Mouse (Mus musculus) liver, embryonic 13.5 days (tissue): ENCODE data around the gene Sez6. TPM values are rescaled to one million over a fixed set of nuclear protein-coding genes. Genes with fewer than 3 reads are reported as not detected.

Source experiments
- ATAC-seq: fragments of 200-750 bp; cut with Nextera tagmentation; 2 replicates; pipeline ENCODE4 v1.8.0; 2017; ENCODE audit warnings: low read depth, mild to moderate bottlenecking, moderate number of reproducible peaks, moderate library complexity
- DNase-seq: peaks from one replicate; pipeline ENCODE4 v3.0.0; 2022
- H3K27ac ChIP-seq: fragments of 300-500 bp; sonication (generic); 2 replicates; pipeline ENCODE4 v1.5.1; 2015; ENCODE audit warnings: moderate library complexity, mild to moderate bottlenecking, inconsistent platforms
- H3K27me3 ChIP-seq: fragments of 300-500 bp; sonication (generic); 2 replicates; pipeline ENCODE4 v1.6.1; 2015; ENCODE audit warnings: mild to moderate bottlenecking, inconsistent platforms
- H3K36me3 ChIP-seq: fragments of 300-500 bp; sonication (generic); 2 replicates; pipeline ENCODE4 v1.6.1; 2015; ENCODE audit warnings: mild to moderate bottlenecking, inconsistent platforms
- H3K4me1 ChIP-seq: fragments of 300-500 bp; sonication (generic); replicated peaks from 2 replicates; pipeline ENCODE4 v1.6.1; 2015; ENCODE audit warnings: inconsistent platforms
- H3K4me2 ChIP-seq: fragments of 300-500 bp; sonication (generic); 2 replicates; pipeline ENCODE4 v1.6.1; 2015; ENCODE audit warnings: inconsistent platforms, mild to moderate bottlenecking, moderate library complexity
- H3K4me3 ChIP-seq: fragments of 300-500 bp; sonication (generic); replicated peaks from 2 replicates; pipeline ENCODE4 v1.5.1; 2015; ENCODE audit warnings: mild to moderate bottlenecking, inconsistent platforms
- H3K9ac ChIP-seq: fragments of 300-500 bp; sonication (generic); 2 replicates; pipeline ENCODE4 v1.6.1; 2015; ENCODE audit warnings: mild to moderate bottlenecking, inconsistent platforms
- H3K9me3 ChIP-seq: fragments of 300-500 bp; sonication (generic); replicated peaks from 2 replicates; pipeline ENCODE4 v1.6.1; 2016; ENCODE audit warnings: inconsistent platforms
- WGBS: fragments of 180-500 bp; shearing (Covaris S2); methylation state at CpG from one replicate; pipeline ENCODE4 v1.1.7; 2015; ENCODE audit not compliant: insufficient replicate concordance; 5-methylcytosine and 5-hydroxymethylcytosine counted together
- polyA plus RNA-seq: library from polyadenylated mRNA; unstranded; fragments of >200 nt; fragmentation: Nextera tagmentation; extraction: Ambion mirVana; gene quantifications from 2 replicates; pipeline ENCODE4 v1.2.1, GENCODE M21; 2015

Sez6 gene
- polyA plus RNA-seq = 0.03 and 0.20 TPM in 2 replicates

DNA sequence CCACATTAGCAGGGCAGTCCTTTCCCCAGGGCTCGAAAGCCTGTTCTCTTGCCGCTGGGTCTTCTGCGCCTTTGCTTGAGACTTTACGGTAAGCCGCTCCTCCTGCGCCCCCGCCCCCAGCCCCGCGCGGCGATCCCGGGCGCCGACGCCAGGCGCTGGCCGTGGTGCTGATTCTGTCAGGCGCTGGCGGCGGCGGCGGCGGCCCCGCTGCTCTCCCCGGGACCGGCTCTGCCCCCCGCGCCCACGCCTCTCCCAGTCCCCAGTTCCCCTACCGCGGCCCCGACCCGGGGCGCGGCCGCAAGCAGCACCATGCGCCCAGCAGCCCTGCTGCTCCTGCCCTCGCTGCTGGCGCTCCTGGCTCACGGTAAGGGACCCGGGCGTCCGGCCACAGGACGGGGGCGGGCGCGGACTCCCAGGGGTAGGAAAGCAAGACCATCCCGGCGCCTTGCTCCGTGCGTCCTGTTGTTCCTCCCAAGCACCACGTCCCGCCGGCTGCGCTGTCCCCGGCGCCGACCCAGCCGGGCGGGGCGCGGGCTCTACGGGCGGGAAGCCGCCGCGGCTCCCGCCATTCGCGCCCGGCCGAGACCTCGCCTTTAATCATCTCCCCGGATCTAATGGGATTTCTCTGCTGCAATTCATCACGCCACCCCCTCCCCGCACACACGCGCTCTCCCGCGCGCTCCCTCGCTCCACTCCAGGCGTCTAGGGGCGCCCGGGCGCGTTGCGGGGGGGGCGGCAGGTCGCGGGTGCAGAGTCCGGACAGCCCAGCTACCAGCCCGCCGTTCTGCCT, at the start of gene Sez6:
Sez6 (plus strand) TSS at position 50 of the 790 bp plus-strand sequence.
- no peaks in the 10 kb centered on the region for H3K36me3 ChIP-seq
- DNase-seq = peak; percentile 29
- H3K4me1 ChIP-seq = peaks cover 11% of the 10 kb centered on the region
- no peak within 1 kb of the TSS for H3K27ac ChIP-seq
- peaks cover 93% of the 10 kb centered on the region for H3K27me3 ChIP-seq
- no peak within 1 kb of the TSS for H3K9ac ChIP-seq
- H3K9me3 ChIP-seq = no peaks in the 10 kb centered on the region
- 1% methylated on average over 90 of the region's 94 CpGs for WGBS
- ATAC-seq = peak; percentile 34; the same call in 1 of the 2 replicates
- H3K4me3 ChIP-seq = peak within 1 kb of the TSS; percentile 53
- peak within 1 kb of the TSS; percentile 71 for H3K4me2 ChIP-seq

DNA sequence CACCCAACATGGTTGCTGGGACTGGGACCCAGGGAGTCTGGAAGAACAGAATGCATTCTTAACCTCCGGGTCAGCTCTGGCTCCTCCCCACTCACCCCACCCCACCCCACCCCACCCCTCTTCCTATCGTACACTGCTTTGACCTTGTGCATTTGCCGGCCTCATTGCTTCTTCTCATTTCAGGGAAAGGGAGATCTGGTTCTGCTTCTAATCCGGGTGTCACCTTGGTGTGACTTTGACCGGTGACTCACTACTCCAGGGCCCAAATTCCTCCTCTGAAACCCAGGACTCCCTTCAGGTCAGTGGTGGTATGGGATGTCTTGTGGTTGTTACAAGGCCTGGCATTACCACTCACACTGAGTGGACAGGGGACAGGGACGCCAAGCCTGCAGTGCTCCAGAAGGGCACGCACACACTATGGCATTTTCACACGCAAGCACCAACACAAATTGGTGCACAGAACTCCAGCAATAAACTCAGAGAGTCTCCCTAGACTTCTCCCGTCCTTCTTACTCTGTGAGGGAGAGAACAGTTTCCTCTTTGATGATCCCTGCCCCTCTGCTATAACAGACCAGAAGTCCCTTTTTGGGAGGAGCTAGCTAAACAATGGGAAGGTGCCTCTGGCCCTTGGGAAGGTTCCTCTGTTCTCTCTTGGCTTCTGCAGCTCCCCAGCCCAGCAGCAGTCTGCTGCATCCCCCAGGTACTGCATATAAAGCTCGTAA, 45.9 kb upstream of the Sez6 start:
- Histone ChIP-seq H3K36me3 (no peaks in the 10 kb centered on the region), H3K4me3 (no peak overlapping the region), H3K4me1 (peaks cover 6% of the 10 kb centered on the region), H3K27ac (no peak overlapping the region), H3K9ac (no peak overlapping the region), H3K9me3 (no peaks in the 10 kb centered on the region), H3K27me3 (peaks cover 21% of the 10 kb centered on the region), H3K4me2 (no peak overlapping the region)
- no peak for DNase-seq
- ATAC-seq = no peak
- WGBS = 38% methylated on average over 10 of the region's 10 CpGs

DNA sequence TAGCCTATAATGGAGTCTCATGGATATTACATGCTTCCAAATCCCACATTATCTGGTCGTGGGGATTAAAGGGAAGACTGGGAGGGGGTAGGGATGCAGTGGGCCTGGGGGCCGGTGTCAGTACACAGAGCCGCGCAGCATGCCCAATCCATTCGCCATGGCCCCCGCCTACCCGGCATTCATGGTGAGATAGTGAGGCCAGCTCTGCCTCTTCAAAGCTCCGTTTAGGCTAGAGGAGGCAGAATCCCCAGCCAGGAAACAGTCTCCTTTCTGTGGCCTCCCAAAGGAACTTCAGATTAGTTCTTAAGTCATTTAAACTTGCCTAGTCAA, 45.4 kb upstream of the Sez6 start:
- WGBS = 60% methylated on average over 8 of the region's 8 CpGs
- Histone ChIP-seq H3K4me2 (no peak overlapping the region), H3K4me3 (no peak overlapping the region), H3K9ac (no peak overlapping the region), H3K27ac (no peak overlapping the region), H3K36me3 (no peaks in the 10 kb centered on the region), H3K4me1 (peaks cover 6% of the 10 kb centered on the region), H3K27me3 (peaks cover 21% of the 10 kb centered on the region), H3K9me3 (no peaks in the 10 kb centered on the region)
- ATAC-seq = no peak
- DNase-seq = no peak

DNA sequence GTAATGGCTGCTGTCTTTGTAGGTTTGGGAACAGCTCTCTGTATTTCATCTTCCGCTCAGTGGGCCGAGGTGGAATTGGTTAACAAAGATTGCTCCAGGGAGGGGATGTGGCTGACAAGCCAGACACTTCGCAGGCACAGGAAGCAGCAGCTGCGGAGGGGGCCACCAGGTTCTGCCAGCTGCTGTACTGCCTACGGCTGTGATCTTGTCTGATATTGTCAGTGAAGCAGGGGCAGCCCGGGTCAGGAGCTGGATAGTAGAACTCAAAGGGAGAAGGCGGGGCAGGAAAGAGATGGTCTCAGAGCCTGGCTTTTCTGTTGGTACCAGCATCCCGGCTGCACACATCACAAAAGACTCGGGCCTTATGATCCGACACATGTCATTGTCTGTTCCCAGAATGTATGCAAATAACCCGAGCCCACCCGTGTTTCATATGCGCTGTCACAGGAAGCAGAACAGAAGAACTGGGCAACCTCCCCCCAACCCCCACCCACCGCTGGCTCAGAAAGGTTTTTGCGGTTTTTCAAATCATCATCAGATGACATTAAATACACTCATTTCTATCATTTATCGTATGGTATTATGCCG, 43.1 kb upstream of the Sez6 start:
- H3K9me3 ChIP-seq = no peaks in the 10 kb centered on the region
- peaks cover 21% of the 10 kb centered on the region for H3K27me3 ChIP-seq
- H3K4me2 ChIP-seq = no peak overlapping the region
- ATAC-seq (no peak), DNase-seq (no peak)
- no peak overlapping the region for H3K9ac ChIP-seq
- WGBS = 37% methylated on average over 17 of the region's 17 CpGs
- peaks cover 6% of the 10 kb centered on the region for H3K4me1 ChIP-seq
- H3K27ac ChIP-seq = no peak overlapping the region
- no peaks in the 10 kb centered on the region; the same call in 1 of the 2 replicates for H3K36me3 ChIP-seq
- H3K4me3 ChIP-seq = no peak overlapping the region

DNA sequence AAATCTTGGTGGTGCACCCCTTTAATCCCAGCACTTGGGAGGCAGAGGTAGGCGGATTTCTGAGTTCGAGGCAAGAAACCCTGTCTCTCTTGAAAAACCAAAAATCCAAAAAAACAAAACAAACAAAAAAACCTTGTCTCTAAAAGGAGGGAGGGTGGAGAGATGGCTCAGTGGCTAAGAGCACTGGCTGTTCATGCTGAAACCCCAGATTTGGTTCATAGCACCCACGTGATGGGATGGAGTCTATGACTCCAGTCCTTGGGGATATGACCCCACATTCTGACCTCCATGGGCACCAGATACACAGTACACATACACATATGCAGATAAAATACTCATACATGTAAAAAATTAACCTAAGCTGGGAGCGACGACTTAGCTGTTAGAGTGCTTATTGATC, 41.8 kb upstream of the Sez6 start:
- H3K9ac ChIP-seq = no peak overlapping the region
- peaks cover 6% of the 10 kb centered on the region for H3K4me1 ChIP-seq

DNA sequence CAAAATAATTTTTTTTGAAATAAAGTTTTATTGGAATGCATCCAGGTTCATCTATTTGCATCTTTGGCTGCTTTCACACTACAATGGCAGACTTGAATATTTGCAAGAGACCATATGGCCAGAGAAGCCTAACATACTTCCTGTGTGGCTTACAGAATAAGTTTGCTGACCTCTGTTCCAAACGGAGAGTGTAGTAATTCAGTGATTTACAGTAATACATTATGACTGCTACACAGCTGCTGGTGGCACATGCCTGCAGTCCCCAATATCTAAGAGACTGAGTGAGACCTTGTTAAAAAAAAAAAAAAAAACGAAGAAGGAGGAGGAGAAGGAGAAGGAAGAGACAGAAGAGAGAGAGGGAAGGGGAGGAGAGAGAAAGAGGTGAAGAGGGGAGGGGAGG, 41.1 kb upstream of the Sez6 start:
- DNase-seq (no peak), ATAC-seq (no peak)
- no peak overlapping the region for H3K4me3 ChIP-seq
- H3K36me3 ChIP-seq = no peaks in the 10 kb centered on the region; the same call in 1 of the 2 replicates
- peaks cover 36% of the 10 kb centered on the region for H3K27me3 ChIP-seq
- H3K4me1 ChIP-seq = peaks cover 6% of the 10 kb centered on the region
- H3K27ac ChIP-seq = no peak overlapping the region
- H3K9me3 ChIP-seq = no peaks in the 10 kb centered on the region
- no peak overlapping the region for H3K9ac ChIP-seq
- 13% methylated on average over 1 of the region's 2 CpGs for WGBS
- no peak overlapping the region for H3K4me2 ChIP-seq

More for the DNA sequence above, 41.8 kb upstream of the Sez6 start:
- Histone ChIP-seq H3K27me3 (peaks cover 33% of the 10 kb centered on the region), H3K4me3 (no peak overlapping the region), H3K36me3 (no peaks in the 10 kb centered on the region; the same call in 1 of the 2 replicates), H3K4me2 (no peak overlapping the region), H3K9me3 (no peaks in the 10 kb centered on the region), H3K27ac (no peak overlapping the region)
- no peak for DNase-seq
- no peak for ATAC-seq
- WGBS = 62% methylated on average over 5 of the region's 5 CpGs

DNA sequence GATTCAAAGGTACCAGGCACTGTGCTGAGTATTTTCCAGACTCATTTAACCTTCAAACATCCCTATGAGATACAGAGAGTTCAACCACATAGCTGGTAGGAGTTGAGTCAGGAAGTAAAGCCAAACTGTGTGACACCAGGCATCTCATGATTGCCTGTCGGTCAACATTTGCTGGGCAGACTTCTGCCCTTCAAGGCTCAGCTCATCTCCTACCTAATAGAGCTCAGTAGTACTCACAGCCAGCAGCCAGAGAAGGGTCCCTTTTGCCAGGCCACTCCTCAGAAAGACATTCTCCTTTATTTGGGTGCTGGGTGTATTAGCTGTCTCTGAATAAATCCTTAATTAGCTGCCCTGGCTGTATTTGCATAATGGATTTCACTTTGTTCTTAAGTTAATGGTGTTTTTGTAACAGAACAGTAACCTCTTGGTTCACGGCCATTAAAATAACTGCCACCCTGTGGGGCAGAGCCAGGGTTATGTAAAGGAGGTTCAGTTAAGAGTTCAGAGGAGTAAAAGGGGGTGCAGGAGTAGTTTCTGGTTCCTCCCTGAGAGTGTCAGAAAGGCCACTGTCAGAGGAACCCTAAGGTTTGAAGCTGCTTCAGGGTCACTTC, 39.8 kb upstream of the Sez6 start:
- Histone ChIP-seq H3K9ac (no peak overlapping the region), H3K27ac (no peak overlapping the region), H3K4me2 (no peak overlapping the region), H3K27me3 (peaks cover 42% of the 10 kb centered on the region), H3K9me3 (no peaks in the 10 kb centered on the region), H3K4me3 (no peak overlapping the region), H3K4me1 (0 out of 2 replicates have a peak, but pooled peaks cover 5% of the 10 kb centered on the region), H3K36me3 (no peaks in the 10 kb centered on the region; the same call in 1 of the 2 replicates)
- DNase-seq (no peak), ATAC-seq (no peak)
- WGBS = 59% methylated on average over 2 of the region's 2 CpGs

DNA sequence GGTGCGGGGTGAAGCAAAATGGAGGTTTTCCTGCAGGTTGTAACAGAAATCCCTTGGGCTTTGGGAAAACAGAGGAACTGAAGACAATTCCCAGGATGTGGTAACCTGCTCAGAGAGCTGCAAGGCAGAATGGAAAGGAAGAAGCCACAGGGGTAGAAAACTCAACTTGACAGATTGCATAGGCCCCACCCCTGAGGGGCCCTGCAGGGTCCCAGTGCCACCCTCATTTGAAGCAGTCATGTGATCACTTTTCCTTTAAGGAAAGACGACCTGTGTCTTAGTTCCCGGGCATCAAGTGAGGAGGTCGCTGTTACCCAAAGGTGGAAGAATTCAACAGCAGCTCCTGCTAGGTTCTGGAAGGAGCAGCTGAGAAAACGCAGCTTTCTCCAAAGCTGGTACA, 37.7 kb upstream of the Sez6 start:
- no peak for DNase-seq
- H3K9me3 ChIP-seq = no peaks in the 10 kb centered on the region
- no peak for ATAC-seq
- no peaks in the 10 kb centered on the region; the same call in 1 of the 2 replicates for H3K36me3 ChIP-seq
- 17% methylated on average over 5 of the region's 5 CpGs for WGBS
- H3K4me1 ChIP-seq = 0 out of 2 replicates have a peak, but pooled peaks cover 7% of the 10 kb centered on the region
- H3K4me3 ChIP-seq = peak overlapping the region; percentile 35
- H3K27me3 ChIP-seq = peaks cover 50% of the 10 kb centered on the region
- H3K4me2 ChIP-seq = peak overlapping the region; percentile 40
- H3K27ac ChIP-seq = peak overlapping the region; percentile 60; the same call in 1 of the 2 replicates
- no peak overlapping the region for H3K9ac ChIP-seq

DNA sequence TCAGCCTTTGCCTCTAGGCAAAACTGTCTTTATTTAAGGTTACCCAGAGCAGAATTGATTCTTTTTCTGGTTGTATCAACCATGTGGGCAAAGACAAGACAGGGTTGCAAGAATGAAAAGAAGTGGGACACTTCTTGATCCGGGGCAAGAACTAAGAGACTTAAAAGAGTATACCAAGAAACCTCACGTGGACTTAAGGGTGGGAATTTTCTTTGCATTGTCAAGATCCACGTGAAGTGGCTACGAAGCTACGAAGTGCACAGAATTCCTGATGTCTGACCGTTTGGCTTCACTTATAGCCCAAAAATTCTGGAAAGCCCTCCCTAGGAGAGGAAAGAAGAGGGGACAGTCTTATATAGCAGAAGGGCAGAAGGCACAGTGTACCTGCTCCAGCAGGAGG, 37.3 kb upstream of the Sez6 start:
- ATAC-seq (no peak), DNase-seq (no peak)
- Histone ChIP-seq H3K4me1 (0 out of 2 replicates have a peak, but pooled peaks cover 7% of the 10 kb centered on the region), H3K36me3 (no peaks in the 10 kb centered on the region; the same call in 1 of the 2 replicates), H3K4me2 (peak overlapping the region; percentile 40), H3K9ac (no peak overlapping the region), H3K27me3 (peaks cover 54% of the 10 kb centered on the region), H3K4me3 (peak overlapping the region; percentile 35), H3K9me3 (no peaks in the 10 kb centered on the region), H3K27ac (peak overlapping the region; percentile 60; the same call in 1 of the 2 replicates)
- 27% methylated on average over 6 of the region's 6 CpGs for WGBS

DNA sequence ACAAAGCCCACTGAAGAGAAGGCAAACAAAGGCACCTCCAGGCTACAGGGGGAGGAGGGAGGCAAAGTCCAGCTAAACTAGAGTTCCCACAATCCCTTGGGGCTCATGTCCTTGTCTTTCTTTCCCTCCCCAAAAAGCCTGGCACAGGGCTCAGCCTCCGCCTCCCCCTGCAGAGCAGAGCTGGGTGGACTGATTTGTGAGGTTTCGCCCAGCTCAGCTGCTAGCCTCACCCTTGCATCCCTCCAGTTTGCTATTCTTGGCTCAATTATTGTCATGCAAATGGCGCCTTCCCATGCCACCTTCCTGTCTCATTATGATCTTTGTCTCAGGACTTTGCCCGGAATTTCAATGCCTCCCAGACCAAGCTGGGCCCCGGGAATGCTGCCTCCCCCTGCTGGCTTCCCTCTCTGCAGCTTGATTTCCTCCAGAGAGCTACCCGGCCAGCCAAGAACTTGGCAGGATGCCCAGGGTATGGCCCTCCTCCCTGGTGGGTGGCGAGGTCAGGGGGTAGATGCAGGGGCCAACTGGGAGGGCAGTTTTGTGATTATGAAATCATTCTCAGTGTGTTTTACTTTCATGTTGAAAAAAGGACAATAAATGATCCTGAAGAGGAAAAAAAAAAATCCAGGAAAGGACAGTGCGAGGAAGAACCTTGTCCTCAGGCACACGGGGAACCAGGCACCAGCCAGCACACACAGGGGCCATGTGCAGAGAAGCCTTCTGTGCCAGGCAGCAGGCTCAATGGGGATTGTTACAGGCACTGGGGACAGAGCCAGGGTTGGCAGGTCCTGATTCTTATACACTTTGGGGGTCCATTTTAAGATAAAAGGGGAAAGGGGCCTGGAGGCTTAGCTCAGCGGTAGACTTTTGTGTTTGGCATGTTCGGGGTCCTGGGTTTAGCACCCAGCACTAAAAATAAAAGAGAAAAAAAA, 36.5 kb upstream of the Sez6 start, which contains the start of gene Pipox:
Pipox (minus strand) TSS at position 310 of the 932 bp plus-strand sequence.
- Histone ChIP-seq H3K9me3 (no peaks in the 10 kb centered on the region), H3K4me3 (peak within 1 kb of the TSS; percentile 35), H3K27me3 (peaks cover 59% of the 10 kb centered on the region), H3K36me3 (no peaks in the 10 kb centered on the region; the same call in 1 of the 2 replicates), H3K9ac (no peak within 1 kb of the TSS), H3K27ac (peak within 1 kb of the TSS; percentile 60), H3K4me2 (peak within 1 kb of the TSS; percentile 40), H3K4me1 (0 out of 2 replicates have a peak, but pooled peaks cover 7% of the 10 kb centered on the region)
- DNase-seq (peak; percentile 22), ATAC-seq (peak; percentile 78)
- WGBS = 21% methylated on average over 11 of the region's 11 CpGs
